16 mouse cellular contexts compared by ENCODE assay signal in genomic region chr19:41791384-41791783, GRCm38 (mm10). TPM values are rescaled to one million over a fixed set of nuclear protein-coding genes. Genes with fewer than 3 reads are reported as not detected.
DNase-seq lines count a peak whose midpoint lies in the region; ATAC-seq and TF ChIP-seq lines count a peak whose summit lies in the region.
"Had no signal": no experiment of that assay in that cellular context is flagged by ENCODE, and none has a peak within 500 bp of the region (broad histone marks: within the 10 kb centered on the region; RNA-seq: fewer than 3 reads in every experiment).

No protein-coding gene starts in this region.

- H3K36me3 ChIP-seq in kidney, adult 2 months (ENCODE audit: control insufficient read depth, insufficient read depth, low read length) = no peaks in the 10 kb centered on the region
- H3K36me3 ChIP-seq in ES-Bruce4 (ENCODE audit: control insufficient read depth, insufficient read depth, low read length, poor library complexity, severe bottlenecking) = peaks cover 16% of the 10 kb centered on the region
- H3K36me3 ChIP-seq: forebrain, embryonic 15.5 days had no signal

- WGBS in kidney, adult 2 months = 96% methylated on average over 2 of the region's 2 CpGs

- no peaks in the 10 kb centered on the region for H3K27me3 ChIP-seq in kidney, adult 2 months (replicated peaks; ENCODE audit: control insufficient read depth, insufficient read depth, low read length)
- H3K27me3 ChIP-seq in ES-Bruce4 (ENCODE audit: control insufficient read depth, insufficient read depth, low read length, poor library complexity, severe bottlenecking) = no peaks in the 10 kb centered on the region
- H3K27me3 ChIP-seq: embryonic facial prominence, embryonic 13.5 days; forebrain, embryonic 15.5 days had no signal

- no peak for DNase-seq in kidney, adult 2 months
- DNase-seq in kidney, postnatal 36 days = no peak
- DNase-seq in 416B (ENCODE audit: low read depth) = peak; percentile 45
- no peak for DNase-seq in embryo, embryonic 10.5 days (ENCODE audit: low spot score)
- no peak for DNase-seq in frontal cortex, postnatal 14 days (ENCODE audit: low spot score in 2 of 2)
- no peak for DNase-seq in cerebellum, postnatal 14 days
- DNase-seq: adrenal gland, postnatal 36 days; cerebellum, adult 8-10 months; heart, postnatal 4 days; kidney, adult 18-20 months; lung, postnatal 10 days had no signal

- no peak for TF ChIP-seq EP300 in ES-Bruce4 (IDR thresholded peaks at IDR 0.05; ENCODE audit: insufficient read depth, low read depth, low read length)

- peak; percentile 40 for TF ChIP-seq CTCF in kidney, adult 2 months (conservative IDR thresholded peaks at IDR 0.05; ENCODE audit: insufficient read depth, insufficient read length, low read depth, low read length)
- TF ChIP-seq CTCF in ES-Bruce4 (IDR thresholded peaks at IDR 0.05; ENCODE audit: low read depth, low read length) = peak; percentile 55

- no peak for TF ChIP-seq POLR2A in kidney, adult 2 months (IDR thresholded peaks at IDR 0.05; ENCODE audit: low read depth, low read length)
- TF ChIP-seq POLR2A in ES-Bruce4 (IDR thresholded peaks at IDR 0.05; ENCODE audit: insufficient read depth, low read length) = no peak

- no peaks in the 10 kb centered on the region; the same call in 1 of the 2 replicates for H3K4me1 ChIP-seq in kidney, adult 2 months (ENCODE audit: control insufficient read depth, insufficient read depth, low read length)
- no peaks in the 10 kb centered on the region for H3K4me1 ChIP-seq in ES-Bruce4 (ENCODE audit: control insufficient read depth, insufficient read depth, low read length)
- H3K4me1 ChIP-seq: forebrain, embryonic 15.5 days had no signal

- ATAC-seq in erythroblast, adult 5-6 weeks (replicated peaks; ENCODE audit: low FRiP score, poor library complexity, severe bottlenecking) = peak; percentile 75; the same call in 1 of the 2 replicates
- ATAC-seq: forebrain, embryonic 15.5 days; midbrain, embryonic 16.5 days had no signal

- no peaks in the 10 kb centered on the region for H3K9me3 ChIP-seq in ES-Bruce4 (replicated peaks; ENCODE audit: control insufficient read depth, insufficient read depth, low read length, poor library complexity, severe bottlenecking)
- H3K9me3 ChIP-seq: embryonic facial prominence, embryonic 13.5 days; forebrain, embryonic 15.5 days had no signal

- no peak overlapping the region for H3K9ac ChIP-seq in ES-Bruce4 (ENCODE audit: low read depth, poor library complexity, severe bottlenecking)
- H3K9ac ChIP-seq: embryonic facial prominence, embryonic 13.5 days; forebrain, embryonic 15.5 days had no signal

- no peak overlapping the region for H3K4me3 ChIP-seq in kidney, adult 2 months (ENCODE audit: insufficient read depth, low read depth, low read length)
- no peak overlapping the region for H3K4me3 ChIP-seq in ES-Bruce4 (ENCODE audit: low read depth, low read length)
- H3K4me3 ChIP-seq: embryonic facial prominence, embryonic 13.5 days; forebrain, embryonic 15.5 days had no signal

- no peak overlapping the region for H3K27ac ChIP-seq in kidney, adult 2 months (ENCODE audit: insufficient read depth, low read depth, low read length)
- no peak overlapping the region for H3K27ac ChIP-seq in ES-Bruce4 (ENCODE audit: insufficient read depth, low read length)
- H3K27ac ChIP-seq: embryonic facial prominence, embryonic 13.5 days; forebrain, embryonic 15.5 days had no signal

RNA-seq across cellular contexts. Expression of gene Arhgap19, which starts 10.5 kb away (rescaled TPM):
- polyA plus RNA-seq in kidney, adult 2 months (2012; rRNA removed) = 1.0 and 1.3 TPM in 2 replicates
- 75.7 and 80.1 TPM in 2 replicates for polyA plus RNA-seq in ES-Bruce4 (2011; ENCODE audit: insufficient read depth, insufficient read length, low read depth, missing spikeins)
- total RNA-seq in erythroblast, adult 5-6 weeks (2015; ENCODE audit: low replicate concordance) = 17.5 and 28.6 TPM in 2 replicates
- total RNA-seq in erythroblast, adult 5-6 weeks (2017; ENCODE audit: low replicate concordance) = 28.1 and 28.3 TPM in 2 replicates

RNA-seq across cellular contexts. Expression of gene Frat1, which starts 38.4 kb away (rescaled TPM):
- 1.3 and 1.6 TPM in 2 replicates for polyA plus RNA-seq in kidney, adult 2 months (2012; rRNA removed)
- 2.1 and 2.3 TPM in 2 replicates for polyA plus RNA-seq in ES-Bruce4 (2011; ENCODE audit: insufficient read depth, insufficient read length, low read depth, missing spikeins)
- total RNA-seq in erythroblast, adult 5-6 weeks (2015; ENCODE audit: low replicate concordance) = 0.77 and 3.1 TPM in 2 replicates
- 2.1 and 5.3 TPM in 2 replicates for total RNA-seq in erythroblast, adult 5-6 weeks (2017; ENCODE audit: low replicate concordance)

RNA-seq across cellular contexts. Expression of gene Slit1, which starts 47.9 kb away (rescaled TPM):
- 0.05 and 0.17 TPM in 2 replicates for polyA plus RNA-seq in kidney, adult 2 months (2012; rRNA removed)
- polyA plus RNA-seq in ES-Bruce4 (2011; ENCODE audit: insufficient read depth, insufficient read length, low read depth, missing spikeins) = 1.2 and 1.4 TPM in 2 replicates
- total RNA-seq in erythroblast, adult 5-6 weeks (2015; ENCODE audit: low replicate concordance) = 0.42 TPM in 1 of 2 replicates, not detected in the other
- 0.14 and 0.51 TPM in 2 replicates for total RNA-seq in erythroblast, adult 5-6 weeks (2017; ENCODE audit: low replicate concordance)
- total RNA-seq: heart, postnatal 4 days had no signal

RNA-seq across cellular contexts. Expression of gene Frat2, which starts 56.5 kb away (rescaled TPM):
- 1.4 TPM in 2 replicates for polyA plus RNA-seq in kidney, adult 2 months (2012; rRNA removed)
- polyA plus RNA-seq in ES-Bruce4 (2011; ENCODE audit: insufficient read depth, insufficient read length, low read depth, missing spikeins) = 7.6 and 10.0 TPM in 2 replicates
- total RNA-seq in erythroblast, adult 5-6 weeks (2015; ENCODE audit: low replicate concordance) = 2.3 and 4.8 TPM in 2 replicates
- total RNA-seq in erythroblast, adult 5-6 weeks (2017; ENCODE audit: low replicate concordance) = 3.6 and 11.0 TPM in 2 replicates

Comparison
In these comparisons a context has a peak if more than half of its experiments do, and no peak if none do; other contexts are left out.
1. RNA of gene Arhgap19, which starts 10.5 kb away (polyA plus RNA-seq): 75.7 to 80.1 TPM in ES-Bruce4; 1.0 to 1.3 TPM in kidney, adult 2 months; every median in the first group is over 10 times any median in the second.